Mouse (Mus musculus): ENCODE measurements around the gene Gdpgp1. TPM values are rescaled to one million over a fixed set of nuclear protein-coding genes. Genes with fewer than 3 reads are reported as not detected.

The Gdpgp1 gene
- polyA plus RNA-seq, 1 experiment from 2014 or later: 4.0 TPM

GRCm38 (mm10) chr7:80230196-80230595, 2.5 kb upstream of the Gdpgp1 start:
- Histone ChIP-seq H3K27me3 (ENCODE audit: control insufficient read depth, insufficient read depth, low read length) (no peaks in the 10 kb centered on the region), H3K36me3 (ENCODE audit: control insufficient read depth, insufficient read depth, low read length) (no peaks in the 10 kb centered on the region), H3K4me2 (ENCODE audit: low read depth, low read length) (no peak overlapping the region), H3K4me3 (replicated peaks; ENCODE audit: low read length) (no peak overlapping the region), H3K4me1 (ENCODE audit: control insufficient read depth, insufficient read depth, low read length) (peaks cover 5% of the 10 kb centered on the region; the same call in 1 of the 2 replicates), H3K27ac (ENCODE audit: low read length) (no peak overlapping the region), H3K9ac (ENCODE audit: low read length) (no peak overlapping the region), H3K9me3 (replicated peaks; ENCODE audit: control insufficient read depth, low read length) (no peaks in the 10 kb centered on the region)
- WGBS: 77% methylated on average over 6 of the region's 6 CpGs
- no peak for ATAC-seq (ENCODE audit: insufficient read depth, low FRiP score)

- Histone ChIP-seq H3K27ac (ENCODE audit: low read length) (peak overlapping the region; percentile 89), H3K9ac (ENCODE audit: low read length) (peak overlapping the region; percentile 74), H3K36me3 (ENCODE audit: control insufficient read depth, insufficient read depth, low read length) (no peaks in the 10 kb centered on the region), H3K27me3 (ENCODE audit: control insufficient read depth, insufficient read depth, low read length) (no peaks in the 10 kb centered on the region), H3K9me3 (replicated peaks; ENCODE audit: control insufficient read depth, low read length) (no peaks in the 10 kb centered on the region), H3K4me2 (ENCODE audit: low read depth, low read length) (peak overlapping the region; percentile 65), H3K4me1 (ENCODE audit: control insufficient read depth, insufficient read depth, low read length) (peaks cover 5% of the 10 kb centered on the region; the same call in 1 of the 2 replicates), H3K4me3 (replicated peaks; ENCODE audit: low read length) (peak overlapping the region; percentile 84)
- under 1% methylated on average over 29 of the region's 29 CpGs for WGBS
- peak; percentile 49 for ATAC-seq (ENCODE audit: insufficient read depth, low FRiP score)
Measured at GRCm38 (mm10) chr7:80231971-80232488, 635 bp upstream of the Gdpgp1 start.

GRCm38 (mm10) chr7:80233799-80234198, 1.1 kb downstream of the Gdpgp1 start:
- no peak for ATAC-seq (ENCODE audit: insufficient read depth, low FRiP score)
- 68% methylated on average over 9 of the region's 9 CpGs for WGBS

GRCm38 (mm10) chr7:80238542-80238941, 5.9 kb downstream of the Gdpgp1 start:
- Histone ChIP-seq H3K4me3 (replicated peaks; ENCODE audit: low read length) (no peak overlapping the region), H3K27ac (ENCODE audit: low read length) (no peak overlapping the region), H3K9me3 (replicated peaks; ENCODE audit: control insufficient read depth, low read length) (no peaks in the 10 kb centered on the region), H3K27me3 (ENCODE audit: control insufficient read depth, insufficient read depth, low read length) (no peaks in the 10 kb centered on the region), H3K9ac (ENCODE audit: low read length) (no peak overlapping the region), H3K4me1 (ENCODE audit: control insufficient read depth, insufficient read depth, low read length) (peaks cover 5% of the 10 kb centered on the region; the same call in 1 of the 2 replicates), H3K4me2 (ENCODE audit: low read depth, low read length) (no peak overlapping the region), H3K36me3 (ENCODE audit: control insufficient read depth, insufficient read depth, low read length) (peaks cover 9% of the 10 kb centered on the region; the same call in 1 of the 2 replicates)
- WGBS: 85% methylated on average over 10 of the region's 10 CpGs
- ATAC-seq (ENCODE audit: insufficient read depth, low FRiP score): no peak

More at GRCm38 (mm10) chr7:80233799-80234198, 1.1 kb downstream of the Gdpgp1 start:
- no peak overlapping the region for H3K27ac ChIP-seq (ENCODE audit: low read length)
- H3K4me3 ChIP-seq (replicated peaks; ENCODE audit: low read length): peak overlapping the region; percentile 84
- H3K36me3 ChIP-seq (ENCODE audit: control insufficient read depth, insufficient read depth, low read length): peaks cover 5% of the 10 kb centered on the region; the same call in 1 of the 2 replicates
- no peaks in the 10 kb centered on the region for H3K27me3 ChIP-seq (ENCODE audit: control insufficient read depth, insufficient read depth, low read length)
- H3K9me3 ChIP-seq (replicated peaks; ENCODE audit: control insufficient read depth, low read length): no peaks in the 10 kb centered on the region
- peak overlapping the region; percentile 65 for H3K4me2 ChIP-seq (ENCODE audit: low read depth, low read length)
- peaks cover 5% of the 10 kb centered on the region; the same call in 1 of the 2 replicates for H3K4me1 ChIP-seq (ENCODE audit: control insufficient read depth, insufficient read depth, low read length)
- peak overlapping the region; percentile 46; the same call in 1 of the 2 replicates for H3K9ac ChIP-seq (ENCODE audit: low read length)

GRCm38 (mm10) chr7:80241661-80242060, 9.0 kb downstream of the Gdpgp1 start:
- H3K27me3 ChIP-seq (ENCODE audit: control insufficient read depth, insufficient read depth, low read length): no peaks in the 10 kb centered on the region
- no peaks in the 10 kb centered on the region for H3K9me3 ChIP-seq (replicated peaks; ENCODE audit: control insufficient read depth, low read length)
- no peak for ATAC-seq (ENCODE audit: insufficient read depth, low FRiP score)
- H3K9ac ChIP-seq (ENCODE audit: low read length): no peak overlapping the region
- H3K4me3 ChIP-seq (replicated peaks; ENCODE audit: low read length): no peak overlapping the region
- no peak overlapping the region for H3K4me2 ChIP-seq (ENCODE audit: low read depth, low read length)
- H3K27ac ChIP-seq (ENCODE audit: low read length): no peak overlapping the region
- H3K36me3 ChIP-seq (ENCODE audit: control insufficient read depth, insufficient read depth, low read length): peaks cover 9% of the 10 kb centered on the region; the same call in 1 of the 2 replicates
- H3K4me1 ChIP-seq (ENCODE audit: control insufficient read depth, insufficient read depth, low read length): no peaks in the 10 kb centered on the region
- 63% methylated on average over 4 of the region's 4 CpGs for WGBS

GRCm38 (mm10) chr7:80244851-80245250, 12.2 kb downstream of the Gdpgp1 start:
- Histone ChIP-seq H3K9ac (ENCODE audit: low read length) (no peak overlapping the region), H3K4me3 (replicated peaks; ENCODE audit: low read length) (no peak overlapping the region), H3K4me2 (ENCODE audit: low read depth, low read length) (no peak overlapping the region), H3K36me3 (ENCODE audit: control insufficient read depth, insufficient read depth, low read length) (no peaks in the 10 kb centered on the region), H3K27ac (ENCODE audit: low read length) (no peak overlapping the region), H3K9me3 (replicated peaks; ENCODE audit: control insufficient read depth, low read length) (no peaks in the 10 kb centered on the region), H3K4me1 (ENCODE audit: control insufficient read depth, insufficient read depth, low read length) (no peaks in the 10 kb centered on the region), H3K27me3 (ENCODE audit: control insufficient read depth, insufficient read depth, low read length) (no peaks in the 10 kb centered on the region)
- ATAC-seq (ENCODE audit: insufficient read depth, low FRiP score): no peak
- WGBS: 90% methylated on average over 4 of the region's 4 CpGs

GRCm38 (mm10) chr7:80246148-80246721, 13.6 kb downstream of the Gdpgp1 start, which contains the start of gene Ttll13:
Gene Ttll13, plus strand, starts transcription at chr7:80246376.
- H3K4me2 ChIP-seq (ENCODE audit: low read depth, low read length): peak within 1 kb of the TSS; percentile 70
- H3K9ac ChIP-seq (ENCODE audit: low read length): peak within 1 kb of the TSS; percentile 86
- no peaks in the 10 kb centered on the region for H3K9me3 ChIP-seq (replicated peaks; ENCODE audit: control insufficient read depth, low read length)
- H3K27me3 ChIP-seq (ENCODE audit: control insufficient read depth, insufficient read depth, low read length): no peaks in the 10 kb centered on the region
- no peaks in the 10 kb centered on the region for H3K36me3 ChIP-seq (ENCODE audit: control insufficient read depth, insufficient read depth, low read length)
- peak; percentile 99 for ATAC-seq (ENCODE audit: insufficient read depth, low FRiP score)
- no peaks in the 10 kb centered on the region; the same call in 1 of the 2 replicates for H3K4me1 ChIP-seq (ENCODE audit: control insufficient read depth, insufficient read depth, low read length)
- peak within 1 kb of the TSS; percentile 68 for H3K4me3 ChIP-seq (replicated peaks; ENCODE audit: low read length)
- H3K27ac ChIP-seq (ENCODE audit: low read length): peak within 1 kb of the TSS; percentile 88
- under 1% methylated on average over 48 of the region's 48 CpGs for WGBS

- ATAC-seq (ENCODE audit: insufficient read depth, low FRiP score): no peak
- 37% methylated on average over 7 of the region's 7 CpGs for WGBS
- H3K27ac ChIP-seq (ENCODE audit: low read length): peak overlapping the region; percentile 88
Measured at GRCm38 (mm10) chr7:80246859-80247258, 14.2 kb downstream of the Gdpgp1 start.

GRCm38 (mm10) chr7:80252437-80252836, 19.8 kb downstream of the Gdpgp1 start:
- H3K27ac ChIP-seq (ENCODE audit: low read length): no peak overlapping the region
- WGBS: 77% methylated on average over 7 of the region's 7 CpGs
- H3K4me1 ChIP-seq (ENCODE audit: control insufficient read depth, insufficient read depth, low read length): no peaks in the 10 kb centered on the region; the same call in 1 of the 2 replicates
- H3K27me3 ChIP-seq (ENCODE audit: control insufficient read depth, insufficient read depth, low read length): no peaks in the 10 kb centered on the region; the same call in 1 of the 2 replicates
- no peak overlapping the region for H3K4me2 ChIP-seq (ENCODE audit: low read depth, low read length)
- no peak for ATAC-seq (ENCODE audit: insufficient read depth, low FRiP score)
- no peaks in the 10 kb centered on the region for H3K36me3 ChIP-seq (ENCODE audit: control insufficient read depth, insufficient read depth, low read length)
- no peaks in the 10 kb centered on the region for H3K9me3 ChIP-seq (replicated peaks; ENCODE audit: control insufficient read depth, low read length)
- no peak overlapping the region for H3K4me3 ChIP-seq (replicated peaks; ENCODE audit: low read length)
- no peak overlapping the region for H3K9ac ChIP-seq (ENCODE audit: low read length)

More at GRCm38 (mm10) chr7:80246859-80247258, 14.2 kb downstream of the Gdpgp1 start:
- Histone ChIP-seq H3K4me3 (replicated peaks; ENCODE audit: low read length) (peak overlapping the region; percentile 68), H3K36me3 (ENCODE audit: control insufficient read depth, insufficient read depth, low read length) (no peaks in the 10 kb centered on the region), H3K9ac (ENCODE audit: low read length) (peak overlapping the region; percentile 86; the same call in 1 of the 2 replicates), H3K4me1 (ENCODE audit: control insufficient read depth, insufficient read depth, low read length) (no peaks in the 10 kb centered on the region; the same call in 1 of the 2 replicates), H3K9me3 (replicated peaks; ENCODE audit: control insufficient read depth, low read length) (no peaks in the 10 kb centered on the region), H3K4me2 (ENCODE audit: low read depth, low read length) (peak overlapping the region; percentile 70), H3K27me3 (ENCODE audit: control insufficient read depth, insufficient read depth, low read length) (no peaks in the 10 kb centered on the region)

Data from stomach, embryonic 16.5 days (tissue).